Mouse (Mus musculus): ENCODE measurements at regions not wholly inside any gene's neighbourhood (a gene's known extent, or its start where the extent isn't known, plus 50 kb on each side); places are given as distances from the start of the nearest gene placed in this dataset.

- TF ChIP-seq POLR2A (IDR thresholded peaks at IDR 0.05; ENCODE audit: low read depth, low read length) = no peak
- no peak for TF ChIP-seq CTCF (IDR thresholded peaks at IDR 0.05; ENCODE audit: extremely low read depth, insufficient read length, insufficient replicate concordance, low read depth, low read length)
Observed at GRCm38 (mm10) chr15:51677266-51677665, 2207.4 kb upstream of the Gm7489 start.

All from small intestine, adult 2 months (tissue).